Mouse (Mus musculus) naive thymus-derived CD4-positive, alpha-beta T cell, adult 2 months (primary cell): ENCODE measurements around the gene Map4k4.

Experiments used
- DNase-seq: peaks from one replicate; pipeline ENCODE4 v3.0.0-alpha.2; 2011; ENCODE audit warnings: low read depth

Map4k4 gene

DNA sequence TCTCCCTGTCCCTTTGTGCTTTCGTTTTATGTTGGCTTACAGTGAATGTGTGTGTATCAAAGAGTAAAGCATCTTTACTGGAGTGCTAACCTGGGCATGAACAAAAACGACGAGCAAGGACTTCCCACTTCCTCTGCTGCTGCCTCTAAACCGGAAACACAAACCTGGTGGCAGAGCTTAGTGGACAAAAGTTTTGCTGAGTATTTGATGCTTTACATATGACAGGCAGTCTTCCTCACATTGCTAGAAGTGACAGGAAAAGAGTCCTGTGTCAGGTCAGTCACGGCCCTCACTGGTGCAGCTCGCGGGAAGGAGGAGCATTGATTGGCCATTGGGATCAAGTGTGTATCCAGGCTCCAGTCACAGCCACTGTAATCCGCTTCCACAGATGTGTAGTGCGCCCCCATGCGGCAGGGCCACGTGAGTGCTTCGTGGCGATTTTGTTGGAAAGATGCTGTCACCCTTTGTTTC lies 35.7 kb downstream of the Map4k4 start:
- DNase-seq, result peak; percentile 94

DNA sequence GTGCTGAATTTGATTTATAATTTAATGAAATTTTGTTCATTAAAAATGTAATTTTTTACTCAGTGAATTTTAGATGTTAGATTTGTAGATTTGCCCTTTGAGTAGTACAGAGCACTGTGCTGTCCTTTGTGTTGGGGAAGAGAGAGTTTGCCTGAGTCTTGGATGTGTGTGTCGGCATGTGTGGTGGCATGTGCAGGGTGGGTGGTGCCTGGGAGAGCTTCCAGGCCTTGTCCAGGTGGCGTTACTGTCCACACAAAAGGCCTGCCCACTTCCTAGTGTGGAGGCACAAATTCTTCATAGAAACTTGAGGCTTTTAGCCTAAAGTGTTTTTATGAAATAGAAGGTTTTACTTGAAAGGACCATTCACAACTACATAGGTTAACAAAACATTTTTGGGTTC lies 36.2 kb downstream of the Map4k4 start:
- no peak for DNase-seq

DNA sequence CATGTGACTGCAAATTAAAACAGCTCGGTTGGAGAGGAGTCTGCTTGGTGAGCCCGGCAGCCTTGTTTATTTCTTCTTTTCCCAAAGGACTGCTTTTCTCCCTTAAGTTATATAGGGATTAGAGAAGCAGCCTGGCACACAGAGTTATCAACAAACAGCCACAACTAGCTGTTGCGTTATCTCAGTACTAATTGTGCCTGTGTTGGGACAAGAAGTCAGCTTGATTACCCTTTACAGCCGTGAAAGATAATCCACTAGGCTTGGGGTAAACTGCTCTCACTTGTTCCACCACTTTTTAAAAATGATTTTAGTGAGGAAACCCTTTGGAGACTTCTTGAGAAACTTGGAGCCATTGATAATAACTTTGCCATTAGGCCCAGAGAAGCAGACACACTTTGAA lies 36.9 kb downstream of the Map4k4 start:
- DNase-seq, result no peak

DNA sequence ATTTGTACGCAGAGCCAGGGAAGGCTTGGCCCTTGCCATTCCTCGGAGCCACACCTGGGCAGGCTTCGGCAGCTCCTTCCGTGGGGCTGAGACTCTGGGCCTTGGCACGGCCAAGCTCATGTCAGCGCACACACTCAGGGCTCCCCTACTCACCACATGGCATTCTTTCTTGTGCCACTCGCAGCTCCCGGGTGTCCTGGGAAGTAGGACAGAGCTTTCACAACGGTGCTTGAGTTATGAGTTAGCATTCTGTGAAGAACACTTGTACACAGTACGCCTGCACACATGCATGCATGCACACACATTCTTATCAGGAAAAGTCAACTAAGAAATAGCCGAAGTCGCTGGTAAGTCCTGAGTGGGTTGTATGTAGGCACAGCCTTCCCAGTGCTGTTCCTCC lies 38.7 kb downstream of the Map4k4 start:
- DNase-seq, result no peak

DNA sequence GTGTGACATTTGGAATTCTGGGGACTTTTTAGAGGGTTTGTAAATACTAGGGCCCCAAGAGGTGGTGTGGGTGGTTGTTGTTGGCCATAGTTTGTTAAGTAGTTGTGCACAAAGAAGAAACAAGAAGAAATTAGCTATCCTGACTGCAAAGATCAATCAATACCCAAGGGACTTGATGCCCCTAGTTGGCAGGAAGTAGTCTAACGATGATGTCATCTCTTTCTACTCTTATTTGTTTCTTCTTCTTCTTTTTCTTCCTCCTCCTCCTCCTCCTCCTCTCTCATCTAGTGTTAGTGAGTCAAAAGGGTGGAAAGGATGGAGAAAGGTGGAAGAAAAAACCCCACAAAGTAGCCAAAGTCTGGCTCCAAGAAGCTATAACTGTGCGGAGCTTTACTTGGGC lies 39.6 kb downstream of the Map4k4 start:
- DNase-seq, result no peak

DNA sequence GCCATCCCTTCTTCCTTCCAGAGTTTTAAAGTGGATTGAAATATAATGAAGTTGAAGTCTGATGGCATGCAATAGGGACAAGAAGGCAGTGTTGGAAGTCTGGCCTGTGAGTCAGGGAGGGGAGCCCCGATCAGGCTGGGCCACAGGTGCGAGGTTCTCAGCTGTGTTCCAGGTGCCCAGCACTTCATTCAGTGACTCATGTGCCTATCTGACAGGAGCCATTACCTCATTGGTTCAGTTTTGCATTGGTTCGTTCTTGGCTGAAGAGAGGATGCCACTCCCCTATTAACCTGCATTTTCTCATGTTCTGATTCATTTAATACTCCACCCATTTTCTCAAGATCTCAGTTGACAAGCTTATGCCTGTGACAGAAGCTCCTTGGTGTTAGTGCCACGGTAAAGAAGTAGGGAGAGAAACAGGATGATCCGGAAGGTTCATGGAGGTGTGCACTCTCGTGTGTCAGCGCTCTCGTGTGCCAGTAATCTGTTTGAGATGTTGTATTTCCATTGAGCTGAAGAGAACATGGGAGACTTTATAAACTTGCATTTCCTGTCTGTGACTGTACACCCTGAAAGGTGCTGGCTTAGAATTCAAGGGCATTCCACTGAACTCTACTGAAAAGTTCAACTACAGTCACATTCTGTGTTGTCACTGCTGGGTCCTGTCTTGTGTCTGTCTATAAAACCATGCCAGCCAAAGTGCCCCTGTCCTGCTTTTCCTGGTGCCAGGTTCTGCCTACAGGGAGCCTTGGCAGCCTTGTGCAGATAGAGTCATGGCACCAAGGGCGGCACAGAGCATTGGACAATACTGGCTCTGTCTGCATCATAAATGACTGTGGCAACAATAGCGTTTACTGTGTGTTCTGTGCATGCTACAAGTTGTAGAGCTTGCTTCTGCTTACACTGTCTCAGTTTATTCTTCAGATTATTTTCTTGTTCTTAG lies 40.8 kb downstream of the Map4k4 start:
- DNase-seq, result peak; percentile 58

DNA sequence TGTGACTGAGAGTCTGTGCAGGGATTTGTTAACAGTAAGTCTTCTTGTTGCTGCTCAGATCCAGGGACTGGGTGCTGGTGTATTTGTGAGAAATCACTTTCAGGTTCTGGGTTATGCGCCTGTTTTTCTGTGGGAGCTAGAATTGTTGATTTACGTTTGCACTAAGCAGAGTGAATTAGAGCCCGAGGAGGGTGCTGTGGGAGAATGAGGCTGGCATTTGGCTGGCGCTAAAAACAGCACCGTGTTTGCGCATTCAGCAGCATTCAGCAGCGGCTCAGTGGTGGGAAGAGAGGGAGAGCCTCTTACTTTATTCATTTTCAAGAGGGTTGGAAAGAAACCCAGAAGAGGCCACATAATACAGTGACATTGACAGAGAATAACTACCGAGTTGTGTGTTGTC lies 42.2 kb downstream of the Map4k4 start:
- no peak for DNase-seq

DNA sequence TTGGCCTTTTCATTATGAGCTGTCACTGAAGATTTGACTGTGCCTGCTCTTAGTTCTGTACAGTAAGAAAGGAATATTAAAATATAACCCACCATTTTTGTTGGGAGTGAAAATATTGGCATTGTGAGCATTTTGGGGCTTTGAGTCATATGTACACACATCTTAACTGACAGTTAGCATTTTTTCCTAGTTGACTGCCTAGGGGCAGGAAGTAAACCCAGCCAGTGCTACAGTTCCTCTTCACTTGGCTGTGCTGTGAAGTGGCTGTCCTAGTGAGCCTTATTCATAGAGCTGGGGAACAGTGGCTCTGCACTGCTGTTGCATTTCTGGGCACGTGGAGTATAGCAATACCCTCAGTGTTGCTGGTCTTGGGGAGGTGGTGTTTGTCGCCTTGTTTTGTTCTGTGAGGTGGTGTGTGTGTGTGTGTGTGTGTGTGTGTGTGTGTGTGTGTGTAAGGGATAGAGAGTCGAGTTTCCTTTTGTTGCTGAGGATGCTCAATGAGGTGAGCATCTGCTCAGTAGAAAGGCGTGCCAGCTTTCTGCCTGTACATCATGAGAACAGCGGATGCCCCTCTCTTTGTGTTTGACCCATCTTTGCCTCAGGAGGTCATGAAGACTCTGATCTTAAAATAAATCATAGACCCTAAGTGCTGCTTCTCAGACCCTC lies 43.7 kb downstream of the Map4k4 start:
- peak; percentile 70 for DNase-seq

DNA sequence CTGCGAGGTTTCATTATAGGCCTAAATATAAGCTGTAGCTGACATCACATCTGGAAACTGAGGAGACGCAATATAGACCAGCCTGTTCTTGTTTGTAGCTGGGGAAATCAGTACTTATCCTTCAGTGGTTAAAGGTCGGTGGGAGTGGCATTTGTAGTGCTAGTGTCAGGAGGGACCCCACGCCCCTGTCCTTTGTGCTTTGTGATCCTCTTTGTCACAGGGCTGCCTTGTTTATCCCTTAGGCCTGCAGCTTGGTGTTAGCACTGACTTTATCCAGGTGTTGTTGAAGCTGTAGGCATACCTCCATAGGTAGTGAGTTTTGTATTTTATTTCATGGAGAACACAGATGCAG lies 44.2 kb downstream of the Map4k4 start:
- no peak for DNase-seq

DNA sequence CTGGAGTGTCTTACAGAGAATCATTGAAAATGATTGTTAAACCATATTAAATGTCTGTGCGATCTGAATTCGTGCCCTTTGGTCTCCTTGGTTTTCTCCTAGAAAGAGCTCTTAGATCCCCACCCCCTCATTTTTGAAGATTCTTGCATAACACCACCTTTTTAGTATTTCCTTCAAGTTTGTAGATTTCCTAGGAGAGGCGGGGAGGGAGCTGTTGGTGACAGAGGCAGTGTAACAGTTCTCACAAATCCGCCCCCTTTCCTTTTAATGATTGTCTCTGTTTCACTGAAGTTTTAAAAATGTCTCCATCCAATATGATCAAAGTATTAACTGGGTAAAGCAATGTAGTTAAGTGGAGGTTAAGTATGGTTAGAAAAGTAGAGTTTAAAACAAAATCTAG lies 45.7 kb downstream of the Map4k4 start:
- no peak for DNase-seq

DNA sequence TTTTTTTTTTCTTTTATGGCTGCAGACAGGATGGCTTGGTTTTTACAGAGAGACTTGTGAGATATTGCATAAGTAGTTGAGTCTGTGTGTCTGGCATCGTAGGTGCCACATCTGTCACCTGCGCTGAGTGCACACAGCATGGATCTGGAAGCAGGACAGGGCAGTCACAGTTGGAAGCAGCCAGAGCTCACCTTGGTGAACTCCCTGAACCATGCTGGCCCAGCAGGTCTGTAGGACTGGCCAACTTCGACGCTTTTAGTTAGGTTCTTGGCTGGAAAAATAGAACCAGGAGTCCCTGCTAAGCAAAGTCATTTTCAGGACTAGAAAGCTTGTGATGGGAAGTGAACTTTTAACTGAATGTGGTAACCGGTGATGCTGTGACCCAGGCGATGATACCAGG lies 46.5 kb downstream of the Map4k4 start:
- DNase-seq, result no peak

DNA sequence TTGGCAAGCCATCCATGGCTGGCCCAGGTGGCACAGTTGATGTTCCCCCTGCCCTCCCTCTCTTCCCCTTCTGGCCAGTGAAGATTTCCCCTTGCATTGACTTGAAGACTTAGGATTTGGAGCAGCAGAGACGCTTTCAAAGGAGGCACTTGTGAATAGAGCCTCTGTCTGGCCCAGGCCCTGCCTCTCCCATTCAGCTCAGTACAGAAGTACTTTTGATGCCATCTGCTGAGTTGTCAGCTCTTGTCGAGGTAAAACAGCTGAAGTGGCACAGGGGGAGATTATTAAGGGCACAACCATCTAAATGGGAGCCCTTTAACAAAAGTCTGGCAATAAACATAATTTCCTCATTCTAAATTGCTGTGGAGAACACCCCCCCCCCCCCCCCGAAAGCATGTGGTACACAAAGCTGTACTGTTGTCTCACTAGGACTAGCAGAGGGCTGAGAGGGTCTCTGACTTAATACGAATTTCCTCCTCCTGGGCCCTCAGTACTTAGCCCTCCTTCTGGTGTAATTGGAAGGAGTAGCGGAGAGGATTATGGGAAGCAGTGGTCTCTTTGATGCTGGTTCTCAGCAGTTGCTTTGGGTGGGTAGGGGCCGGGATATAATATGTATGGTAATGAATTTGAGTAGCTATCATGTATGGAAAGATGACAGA lies 47.1 kb downstream of the Map4k4 start:
- DNase-seq, result no peak

DNA sequence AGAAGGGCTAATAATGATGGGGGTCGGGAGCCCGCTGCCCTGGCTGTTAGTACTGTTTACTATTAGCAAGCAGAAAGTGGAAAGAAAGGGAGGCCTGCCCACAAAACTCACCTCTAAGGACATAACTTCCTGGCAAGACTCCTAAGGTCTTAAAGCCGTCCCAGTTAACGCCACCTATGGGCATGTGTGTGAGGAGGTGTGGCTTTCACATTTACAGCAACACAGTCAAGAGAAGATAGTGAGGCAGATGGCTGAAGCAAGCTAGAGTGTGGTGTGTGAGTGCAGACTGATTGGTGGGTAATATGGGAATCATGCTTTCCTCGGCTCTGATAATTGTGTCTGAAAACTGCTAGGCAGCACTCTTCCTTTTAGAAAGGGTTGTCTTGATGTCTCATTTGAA lies 48.5 kb downstream of the Map4k4 start:
- peak; percentile 74 for DNase-seq

DNA sequence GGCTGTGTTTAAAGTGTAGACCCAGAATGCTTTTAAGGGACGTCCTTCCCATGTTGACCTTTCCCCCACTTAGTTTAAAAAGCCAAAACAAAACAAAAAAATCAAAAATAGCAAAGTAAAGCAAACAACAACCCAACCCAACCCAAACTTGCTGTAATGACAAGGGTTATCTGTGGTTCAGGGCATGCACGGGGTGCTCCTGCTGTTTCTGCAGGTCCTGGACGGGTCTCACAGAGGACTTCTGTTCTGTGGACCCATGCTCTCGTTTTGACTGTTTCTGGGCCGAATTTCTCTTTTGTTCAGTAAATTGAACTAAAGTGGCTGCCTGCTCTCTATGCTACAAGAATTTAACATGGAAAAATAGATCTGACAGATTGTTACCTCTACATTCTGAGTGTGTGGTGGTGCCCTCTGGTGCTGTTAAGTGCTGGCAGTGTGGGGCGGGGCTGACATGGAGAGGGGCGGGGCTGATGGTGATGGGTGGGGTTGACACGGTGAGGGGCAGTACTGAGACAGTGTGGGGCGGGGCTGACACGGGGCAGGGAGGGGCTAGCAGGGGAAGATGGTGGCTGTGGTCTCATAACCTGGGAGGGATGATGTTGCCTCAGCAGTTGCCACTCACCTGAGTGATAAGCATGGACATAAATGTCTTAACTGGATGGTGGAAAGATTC lies 49.2 kb downstream of the Map4k4 start:
- peak; percentile 58 for DNase-seq

DNA sequence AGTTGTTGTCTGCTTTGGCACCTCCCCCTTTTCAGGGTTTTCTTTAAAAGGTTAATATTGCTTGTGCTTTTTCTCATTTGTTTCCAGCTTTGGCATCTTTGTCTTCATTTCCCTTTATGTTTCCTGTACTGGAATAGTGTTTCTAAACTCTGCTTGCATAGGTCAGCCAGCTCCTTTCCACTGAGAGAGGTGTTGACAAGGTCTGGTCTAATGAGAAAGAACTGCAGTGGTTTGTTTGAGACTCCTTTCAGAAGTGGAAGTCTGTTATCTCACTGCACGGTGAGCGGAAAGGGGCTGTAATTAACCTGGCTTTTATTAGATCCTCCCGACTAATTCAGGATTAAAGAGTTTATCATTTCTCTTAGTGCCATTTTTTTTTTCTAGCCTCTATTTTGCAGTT lies 49.9 kb downstream of the Map4k4 start:
- DNase-seq, result no peak

DNA sequence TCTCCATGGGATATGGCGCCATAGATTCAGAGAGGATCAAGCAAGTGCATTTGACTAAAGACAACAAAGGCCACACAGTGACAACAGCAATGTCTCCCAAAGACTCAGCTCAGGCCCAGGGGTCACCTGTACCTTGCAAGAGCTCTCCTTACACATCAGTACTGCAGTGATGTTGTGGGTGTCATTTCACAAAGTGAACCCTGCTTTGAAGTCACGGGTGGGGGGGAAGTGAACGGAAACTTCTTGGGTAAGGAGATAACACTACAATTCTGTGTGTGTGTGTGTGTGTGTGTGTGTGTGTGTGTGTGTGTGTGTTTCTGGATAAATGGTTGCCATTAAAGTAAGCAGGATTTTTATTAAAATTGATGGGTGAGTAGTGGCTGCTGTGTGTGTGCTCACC lies 53.9 kb downstream of the Map4k4 start:
- DNase-seq, result peak; percentile 75

DNA sequence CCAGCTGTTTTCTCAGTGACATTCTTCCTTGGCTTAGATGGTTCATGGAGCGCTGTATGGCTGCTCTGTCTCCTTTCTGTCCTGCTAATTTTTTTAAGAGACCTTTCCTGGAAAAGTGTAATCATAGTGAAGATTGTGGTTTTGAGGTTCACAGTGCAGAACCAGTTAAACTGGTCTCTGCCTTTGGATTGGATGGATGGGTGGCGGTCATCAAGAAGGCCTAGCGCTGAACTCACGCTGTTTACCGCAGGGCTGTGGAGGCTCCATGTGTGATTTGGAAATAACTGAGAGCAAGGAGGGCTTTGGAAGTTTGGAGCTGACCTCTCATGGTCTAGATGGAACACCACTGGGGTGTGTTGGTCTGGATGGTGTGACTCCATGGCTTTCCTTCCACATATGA lies 56.0 kb downstream of the Map4k4 start:
- DNase-seq, result no peak

DNA sequence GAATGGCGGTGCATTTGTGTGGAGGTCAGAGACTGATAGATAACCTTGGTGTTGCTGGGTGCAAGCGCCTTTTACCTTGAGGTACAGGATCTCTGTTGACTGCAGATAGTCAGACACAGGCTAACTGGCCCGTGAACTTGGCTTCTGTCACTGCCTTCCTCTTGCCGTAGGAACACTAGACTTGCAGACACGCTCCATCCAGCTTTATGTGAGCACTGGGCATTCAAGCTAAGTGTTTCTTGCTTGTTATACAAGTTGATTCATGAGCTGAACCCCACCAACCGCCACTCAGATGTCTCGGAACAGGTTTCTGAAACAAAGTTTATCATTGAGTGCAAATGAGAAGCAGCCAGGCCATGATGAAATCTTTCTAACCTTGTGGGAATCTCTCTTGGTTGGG lies 57.3 kb downstream of the Map4k4 start:
- no peak for DNase-seq

DNA sequence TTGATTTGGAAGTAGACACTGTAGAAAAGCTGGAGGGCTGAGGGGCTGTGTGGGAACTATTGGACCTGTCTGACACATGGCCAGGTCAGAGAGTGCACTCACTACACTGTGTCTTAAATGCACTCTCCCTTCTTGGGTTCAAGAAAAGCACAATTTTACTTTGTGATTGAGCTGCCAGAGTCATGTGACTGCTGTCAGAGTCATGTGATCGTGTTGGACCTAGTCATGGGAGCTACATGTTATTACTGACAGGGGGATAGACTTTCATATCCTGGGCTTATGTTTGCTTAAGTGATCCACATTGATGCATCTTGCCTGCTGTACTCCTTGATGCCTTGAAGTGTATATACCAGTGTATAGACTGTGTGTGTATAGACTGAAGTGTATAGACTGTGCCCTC lies 59.9 kb downstream of the Map4k4 start:
- DNase-seq, result no peak

DNA sequence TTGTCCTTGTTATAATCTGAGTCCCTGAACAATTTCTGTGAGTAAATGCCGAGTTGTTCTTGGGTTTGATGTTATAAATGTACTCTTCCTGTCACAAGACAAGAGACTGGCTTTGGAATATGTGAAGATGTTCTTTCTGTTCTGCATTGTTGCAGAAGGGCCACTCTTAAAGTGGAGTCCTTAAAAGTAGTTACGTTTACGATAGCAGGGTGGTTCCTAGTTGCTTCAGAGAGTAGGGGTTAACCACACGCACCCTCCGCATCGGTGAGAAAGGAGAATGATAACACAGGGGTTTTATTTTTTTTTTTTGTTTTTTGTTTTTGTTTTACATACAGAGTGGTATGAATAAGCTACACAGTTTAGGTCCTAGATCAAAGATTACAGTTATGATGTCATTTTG lies 60.4 kb downstream of the Map4k4 start:
- peak; percentile 45 for DNase-seq

DNA sequence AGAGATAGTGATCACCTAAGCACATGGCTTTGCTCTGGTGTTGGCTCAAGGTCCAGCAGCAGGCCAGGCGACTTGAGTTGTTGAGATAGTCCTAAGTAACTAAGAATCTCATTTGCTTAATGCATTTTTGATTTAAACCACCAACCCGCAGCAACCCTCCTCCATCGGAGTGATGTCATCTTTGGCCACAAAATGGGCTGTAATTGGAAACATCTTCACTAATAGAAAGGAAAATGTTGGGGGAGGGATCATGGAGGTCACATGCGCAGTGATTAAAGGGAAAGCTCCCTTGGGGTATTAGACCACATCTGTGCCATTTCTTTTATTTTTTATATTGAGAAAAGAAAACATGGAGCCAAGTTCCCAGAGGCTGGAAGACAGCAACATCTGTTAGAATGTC lies 61.6 kb downstream of the Map4k4 start:
- no peak for DNase-seq

DNA sequence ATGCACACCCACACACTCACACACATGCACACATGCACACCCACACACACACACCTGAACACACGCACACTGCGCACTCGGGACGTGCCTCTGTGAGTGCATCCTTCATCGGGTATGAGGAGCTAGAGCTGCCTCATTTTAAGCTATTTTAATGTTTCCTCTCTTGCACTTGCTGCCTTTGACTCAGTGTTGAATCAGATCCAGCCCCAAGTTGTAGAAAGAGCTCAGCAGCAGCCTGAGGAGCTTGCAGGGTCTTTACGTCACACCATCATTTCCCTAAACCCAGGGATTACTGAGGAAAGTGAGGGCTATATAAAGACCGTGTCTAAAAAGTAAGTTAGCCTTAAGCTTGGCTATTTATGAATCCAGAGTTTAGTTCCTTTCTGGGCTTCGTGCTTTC lies 62.1 kb downstream of the Map4k4 start:
- no peak for DNase-seq
